Mouse (Mus musculus) MEL-GATA-1-ER (cell line): ENCODE measurements around the gene Rnf41.

Experiments used
- DNase-seq: peaks from one replicate; pipeline ENCODE4 v3.0.0-alpha.2; 2012; ENCODE audit warnings: low read depth; ENCODE audit errors: extremely low read depth

Gene Rnf41

DNA sequence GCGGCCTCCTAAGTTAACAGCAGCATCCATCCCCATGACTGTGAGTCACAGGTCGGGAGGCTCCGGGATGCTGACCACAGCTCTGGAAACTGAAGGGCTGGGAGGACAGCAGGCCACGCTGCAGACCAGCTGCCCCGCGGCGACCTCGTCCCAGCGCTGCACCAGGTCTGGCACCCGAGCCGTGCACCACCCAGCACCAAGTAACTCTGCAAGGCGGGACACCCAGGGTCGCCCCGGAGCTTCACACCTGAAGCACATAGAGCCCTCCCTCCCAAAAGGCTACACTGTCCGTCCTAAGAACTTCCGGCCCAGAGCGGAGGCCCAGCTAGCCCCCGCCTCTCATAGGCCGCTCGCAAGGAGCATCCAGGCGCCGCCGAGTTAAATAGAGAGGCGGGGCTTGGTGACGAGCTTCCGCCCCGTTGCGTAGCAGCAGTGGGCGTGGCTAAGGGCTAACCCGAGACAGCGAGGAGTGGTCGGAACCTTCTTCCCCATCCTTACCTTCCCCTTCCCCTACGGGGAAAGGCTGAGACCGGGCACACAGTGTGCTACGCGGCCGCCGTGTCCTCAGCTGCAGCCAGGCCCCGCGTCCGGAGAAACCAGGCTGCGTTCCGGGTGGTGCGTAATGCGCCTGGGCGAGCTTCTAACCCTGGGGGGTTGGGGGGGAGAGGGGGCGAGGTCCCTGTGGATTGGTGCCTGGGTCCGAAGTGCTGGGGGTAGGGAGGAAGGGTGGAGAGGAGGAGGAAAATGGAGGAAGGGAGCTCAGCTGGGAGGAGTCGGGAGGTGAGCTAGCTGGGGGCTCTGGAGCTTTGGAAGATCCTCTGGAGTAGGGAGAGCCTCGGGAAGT, at the start of gene Rnf41, which contains the start of gene Nabp2:
Gene Rnf41 (plus strand): TSS at position 447 of the 844 bp plus-strand sequence.
Gene Nabp2 (minus strand): TSS at position 282 of the 844 bp plus-strand sequence.
- peak; percentile 92 for DNase-seq

GRCm38 (mm10) chr10:128361836-128362235, 49.6 kb upstream of the Rnf41 start:
- no peak for DNase-seq

- DNase-seq: no peak
These were observed 48.9 kb upstream of the Rnf41 start for GRCm38 (mm10) chr10:128362568-128362967.

- no peak for DNase-seq
These were observed 43.5 kb upstream of the Rnf41 start for GRCm38 (mm10) chr10:128367899-128368401.

GRCm38 (mm10) chr10:128368402-128369217, 42.8 kb upstream of the Rnf41 start, which contains the start of gene Coq10a:
Gene Coq10a, minus strand, starts transcription at chr10:128368997.
- peak; percentile 81 for DNase-seq

DNA sequence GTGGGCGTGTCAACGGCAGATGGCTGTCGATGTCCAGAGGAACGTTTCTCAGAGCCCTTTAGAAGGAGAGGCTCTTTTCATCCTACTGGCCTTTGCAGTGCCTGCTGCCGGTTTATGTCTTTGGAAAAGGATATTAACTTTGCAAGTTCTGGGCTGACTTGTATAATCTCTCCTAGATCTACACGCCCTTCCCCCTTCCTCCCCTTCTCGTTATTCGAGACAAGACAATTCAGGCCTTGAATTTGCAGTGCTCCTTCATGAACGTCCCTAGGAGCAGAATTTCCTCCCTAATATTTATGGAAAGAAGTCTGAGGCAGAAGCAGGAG, 42.3 kb upstream of the Rnf41 start:
- no peak for DNase-seq

GRCm38 (mm10) chr10:128369599-128369998, 41.9 kb upstream of the Rnf41 start:
- no peak for DNase-seq

DNA sequence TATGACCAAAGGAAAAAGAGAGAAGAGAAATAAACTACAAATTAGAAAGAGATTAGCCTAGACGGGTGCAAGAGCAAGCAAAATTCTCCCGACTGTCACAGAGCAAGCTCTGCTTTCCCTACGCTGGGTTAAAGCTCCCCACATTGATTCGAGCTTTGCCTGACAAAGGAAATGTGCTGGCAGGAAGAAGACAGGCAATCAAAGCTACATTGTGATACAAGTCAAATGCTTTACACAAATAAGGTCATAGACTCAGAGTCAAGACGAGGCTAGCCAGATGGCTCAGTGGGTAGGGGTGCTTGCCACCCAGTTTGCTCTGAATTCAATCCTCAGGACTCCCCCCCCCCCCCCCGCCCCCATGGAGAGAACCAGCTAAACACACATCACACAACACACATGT, 41.4 kb upstream of the Rnf41 start:
- DNase-seq: no peak

DNA sequence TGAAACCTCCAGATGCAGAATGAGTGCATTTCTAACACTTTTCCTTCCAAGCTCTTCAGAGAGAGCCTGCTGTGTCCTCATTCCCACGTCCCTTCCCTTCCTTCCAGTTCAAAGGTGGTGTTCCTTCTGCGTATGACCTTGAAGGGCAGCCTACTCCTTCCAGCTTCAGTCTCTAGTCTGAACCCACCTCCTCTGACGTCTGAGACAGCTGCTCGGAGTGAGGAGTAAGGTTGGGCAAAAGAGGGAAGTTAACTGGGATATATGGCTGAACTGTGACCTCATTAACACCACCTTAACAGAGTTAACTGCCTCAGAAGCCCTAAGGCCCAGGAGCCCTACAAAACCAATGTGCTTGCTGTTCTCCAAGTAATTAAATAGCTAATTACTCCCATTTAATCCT, 40.9 kb upstream of the Rnf41 start:
- DNase-seq: no peak

- no peak for DNase-seq
These were observed 39.3 kb upstream of the Rnf41 start for GRCm38 (mm10) chr10:128372142-128372541.

GRCm38 (mm10) chr10:128372989-128373748, 38.3 kb upstream of the Rnf41 start:
- DNase-seq: peak; percentile 86

DNA sequence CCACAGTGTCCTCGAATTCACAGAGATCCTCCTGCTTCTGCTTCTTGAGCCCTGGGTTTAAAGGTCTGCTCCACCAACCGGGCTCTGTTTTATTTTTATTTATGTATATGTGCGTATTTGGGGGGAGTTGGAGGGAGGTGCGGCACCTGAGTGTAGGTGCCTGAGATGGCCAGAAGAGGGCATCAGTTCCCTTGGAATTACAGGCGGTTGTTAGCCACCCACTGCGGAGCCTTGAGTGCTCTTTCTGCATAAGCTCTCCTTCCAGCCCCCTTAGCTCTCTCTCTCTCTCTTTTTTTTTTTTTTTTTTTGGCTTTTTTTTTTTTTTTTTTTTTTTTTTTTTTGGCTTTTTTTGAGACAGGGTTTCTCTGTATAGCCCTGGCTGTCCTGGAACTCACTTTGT, 37.1 kb upstream of the Rnf41 start:
- peak; percentile 75 for DNase-seq

DNA sequence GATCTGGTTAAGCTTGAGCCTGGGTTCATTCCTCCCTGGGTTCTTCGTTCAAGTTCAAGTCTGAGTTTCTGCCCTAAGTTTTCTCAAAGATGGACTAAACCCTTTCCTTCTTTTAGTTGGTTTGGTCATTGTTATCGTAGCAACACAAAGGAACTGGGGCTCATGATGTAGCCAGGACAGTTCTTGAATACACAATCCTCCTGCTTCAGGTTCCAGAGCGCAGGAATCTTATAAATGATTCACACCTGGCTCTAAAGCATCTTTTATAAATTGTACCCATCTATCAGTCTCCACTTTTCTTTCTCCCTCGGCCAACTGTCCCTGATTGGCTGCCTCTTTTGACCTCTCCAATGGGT, 35.4 kb upstream of the Rnf41 start:
- no peak for DNase-seq

GRCm38 (mm10) chr10:128376455-128377211, 34.8 kb upstream of the Rnf41 start, which contains the start of gene Ankrd52:
Gene Ankrd52, plus strand, starts transcription at chr10:128377115.
- peak; percentile 47 for DNase-seq

DNA sequence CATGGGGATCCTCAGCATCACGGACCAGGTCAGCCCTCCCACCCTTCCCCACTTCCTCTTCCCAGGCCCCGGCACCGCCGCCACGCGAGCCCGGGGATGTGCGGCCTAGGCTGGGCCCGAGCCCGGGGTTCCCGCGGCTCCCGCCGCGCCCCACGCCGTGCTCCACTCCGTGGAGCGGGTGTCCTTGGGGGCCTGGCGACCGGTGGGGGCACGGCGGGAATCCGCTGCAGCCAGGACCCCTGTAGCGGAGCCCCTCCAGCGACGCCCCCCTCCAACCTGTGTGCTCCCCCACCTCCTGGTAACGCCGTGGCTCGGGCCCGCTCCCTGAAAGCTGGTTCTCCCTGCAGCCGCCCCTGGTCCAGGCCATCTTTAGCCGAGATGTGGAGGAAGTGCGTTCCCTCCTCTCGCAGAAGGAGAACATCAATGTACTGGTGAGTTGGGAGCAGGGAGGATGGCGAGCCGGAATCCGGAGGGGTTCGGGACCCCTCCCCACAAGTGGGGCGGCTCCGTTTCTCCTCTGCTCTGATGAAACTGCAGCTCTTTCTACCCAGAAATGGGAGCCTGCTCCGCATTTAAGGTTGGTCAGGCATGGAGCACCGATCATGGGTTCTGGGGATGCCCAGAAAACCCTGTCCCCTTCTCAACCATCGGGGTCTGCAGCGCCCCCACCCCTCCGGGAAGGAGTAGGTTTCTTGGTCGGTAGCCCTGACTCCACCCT, 34.1 kb upstream of the Rnf41 start:
- DNase-seq: no peak

- DNase-seq: no peak
These were observed 33.5 kb upstream of the Rnf41 start for GRCm38 (mm10) chr10:128377940-128378448.

- no peak for DNase-seq
These were observed 33.0 kb upstream of the Rnf41 start for GRCm38 (mm10) chr10:128378462-128378861.

- DNase-seq: no peak
These were observed 32.2 kb upstream of the Rnf41 start for GRCm38 (mm10) chr10:128379260-128379659.

- no peak for DNase-seq
These were observed 30.9 kb upstream of the Rnf41 start for GRCm38 (mm10) chr10:128380565-128380964.

DNA sequence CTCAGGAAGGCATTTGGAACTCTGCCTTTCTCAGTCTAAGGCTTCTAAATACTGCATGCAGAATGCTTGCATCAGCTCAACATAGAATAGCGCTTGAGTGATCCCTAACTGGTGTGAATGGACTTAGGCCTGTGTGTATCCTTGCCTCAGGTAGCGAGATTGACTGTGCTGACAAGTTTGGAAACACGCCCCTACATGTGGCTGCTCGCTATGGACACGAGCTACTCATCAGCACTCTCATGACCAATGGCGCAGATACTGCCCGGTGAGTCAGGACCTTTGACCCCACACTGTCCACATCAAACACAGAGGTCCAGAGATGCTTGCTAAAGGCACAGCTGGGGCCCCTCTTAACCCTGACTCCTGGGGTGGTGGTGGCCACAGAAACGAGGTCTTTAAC, 29.0 kb upstream of the Rnf41 start:
- no peak for DNase-seq
